Mouse (Mus musculus): ENCODE measurements around the gene Rabggtb. TPM values are rescaled to one million over a fixed set of nuclear protein-coding genes. Genes with fewer than 3 reads are reported as not detected.
"Not testable (repeated sequence)": the region's sequence is repeated elsewhere in the genome, so short reads cannot be mapped to it uniquely, and the experiment has no call there.

Gene Rabggtb
- total RNA-seq, 1 experiment from 2014 or later = 78.1 TPM

DNA sequence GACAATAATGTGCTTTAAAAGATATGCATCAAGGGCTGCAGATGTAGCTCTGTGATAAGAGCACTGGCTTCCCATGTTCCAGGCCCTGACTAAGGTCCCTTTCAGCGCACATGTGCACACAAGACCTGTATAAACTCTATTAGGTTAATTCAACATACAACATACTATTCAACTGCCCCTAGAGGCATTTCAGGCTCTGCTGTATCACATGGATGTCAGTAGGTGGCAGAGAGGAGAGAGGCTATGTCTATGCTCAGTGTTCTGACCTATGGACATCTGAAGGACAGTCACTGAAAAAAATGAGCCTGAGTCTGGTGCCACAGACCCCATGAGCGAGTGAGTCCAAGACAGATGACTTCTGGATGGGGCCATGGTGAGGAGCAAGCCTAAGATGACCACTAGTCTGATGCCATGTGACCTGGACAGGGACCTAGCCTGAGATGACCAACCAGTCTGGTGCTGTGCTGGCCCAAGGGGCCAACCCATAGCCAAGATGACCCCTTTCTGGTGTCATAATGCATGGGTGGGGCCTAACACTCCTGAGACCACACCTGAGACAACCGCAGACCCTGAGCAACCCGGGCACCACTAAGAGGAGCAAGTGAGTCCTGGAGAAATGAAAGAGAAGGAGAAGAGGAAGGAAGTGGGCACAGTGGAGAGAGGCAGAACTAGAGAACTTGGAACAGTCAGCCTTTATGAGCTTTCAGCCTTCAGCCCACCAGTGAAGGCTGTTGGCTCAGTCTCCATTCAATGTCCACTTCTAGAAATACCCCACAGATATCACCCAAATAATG is 48.0 kb downstream of the Rabggtb start:
- DNase-seq = no peak

- DNase-seq = no peak
Observed at GRCm38 (mm10) chr3:153863816-153864215, 49.0 kb downstream of the Rabggtb start.

DNA sequence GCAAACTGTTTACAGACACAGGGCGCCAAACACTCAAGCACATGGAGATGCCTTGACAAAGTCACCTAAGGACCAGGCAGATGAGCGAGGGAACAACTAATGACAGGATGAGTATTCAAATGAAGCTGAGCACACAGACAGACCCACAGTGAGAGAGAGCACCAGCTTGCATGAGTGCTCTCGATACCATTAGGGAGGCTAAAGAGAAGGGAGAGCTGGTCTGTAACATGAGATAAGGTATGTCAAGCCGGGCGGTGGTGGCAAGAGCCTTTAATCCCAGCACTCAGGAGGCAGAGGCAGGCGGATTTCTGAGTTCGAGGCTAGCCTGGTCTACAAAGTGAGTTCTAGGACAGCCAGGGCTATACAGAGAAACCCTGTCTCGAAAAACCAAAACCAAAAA is 52.4 kb downstream of the Rabggtb start:
- DNase-seq = not testable (repeated sequence)

- no peak for DNase-seq
Observed at GRCm38 (mm10) chr3:153858350-153859001, 54.3 kb downstream of the Rabggtb start.

Other genes starting within 250 kb of the Rabggtb start
- gene St6galnac3, start 187.8 kb downstream of the Rabggtb start, total RNA-seq (2021) = 6.5 and 10.4 TPM in 2 replicates
- not detected in 2 replicates for gene Asb17, start 68.8 kb downstream of the Rabggtb start, total RNA-seq (2021)
- 0.33 and 0.38 TPM in 2 replicates for gene Msh4, start 6.9 kb downstream of the Rabggtb start, total RNA-seq (2021)
- gene Acadm, start 31.6 kb upstream of the Rabggtb start, total RNA-seq (2021) = 686 and 739 TPM in 2 replicates
- gene Slc44a5, start 60.4 kb upstream of the Rabggtb start, total RNA-seq (2021) = not detected in 2 replicates